In the genomic region with DNA sequence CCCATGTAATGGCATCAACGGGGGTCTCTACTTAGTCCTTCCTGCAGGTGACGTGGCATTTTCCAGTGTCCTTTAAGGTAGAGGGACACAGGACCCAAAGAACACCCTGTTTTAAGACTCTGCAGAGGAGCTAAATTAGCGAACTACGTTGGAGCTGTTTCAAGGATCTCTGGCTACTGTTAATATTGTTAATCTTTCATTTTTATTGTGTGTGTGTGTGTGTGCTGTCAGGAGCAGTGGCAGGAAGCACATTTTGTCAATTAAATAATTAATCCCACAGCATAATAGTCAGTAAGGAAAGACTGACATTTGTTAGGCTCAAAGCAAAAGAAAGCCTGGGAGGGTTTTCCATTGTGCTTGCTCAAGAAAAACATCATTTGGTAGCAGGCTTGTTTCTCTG, we compare ENCODE assay signal across 26 mouse cellular contexts.
A peak's percentile ranks its signal among the peaks of the same experiment; 100 is the strongest.
DNase-seq lines count a peak whose midpoint lies in the region; ATAC-seq and TF ChIP-seq lines count a peak whose summit lies in the region.
"Had no signal": no experiment of that assay in that cellular context is flagged by ENCODE, and none has a peak within 500 bp of the region (broad histone marks: within the 10 kb centered on the region; RNA-seq: fewer than 3 reads in every experiment).

No protein-coding gene starts in this region.

- WGBS in embryonic facial prominence, embryonic 13.5 days, result 55% methylated on average over 4 of the region's 4 CpGs
- WGBS in embryonic facial prominence, embryonic 10.5 days, result 82% methylated on average over 4 of the region's 4 CpGs
- WGBS in kidney, adult 2 months, result 34% methylated on average over 4 of the region's 4 CpGs
- 53% methylated on average over 4 of the region's 4 CpGs for WGBS in lung, embryonic 14.5 days

- H3K9ac ChIP-seq in embryonic facial prominence, embryonic 13.5 days, result no peak overlapping the region
- H3K9ac ChIP-seq in lung, embryonic 14.5 days, result no peak overlapping the region
- H3K9ac ChIP-seq: hindbrain, embryonic 13.5 days; liver, embryonic 15.5 days; lung, embryonic 15.5 days; neural tube, embryonic 12.5 days had no signal

- H3K36me3 ChIP-seq in embryonic facial prominence, embryonic 13.5 days, result 0 out of 2 replicates have a peak, but pooled peaks cover 5% of the 10 kb centered on the region
- peaks cover 18% of the 10 kb centered on the region for H3K36me3 ChIP-seq in embryonic facial prominence, embryonic 10.5 days (replicated peaks)
- no peaks in the 10 kb centered on the region for H3K36me3 ChIP-seq in kidney, adult 2 months (ENCODE audit: control insufficient read depth, insufficient read depth, low read length)
- H3K36me3 ChIP-seq in lung, embryonic 14.5 days (ENCODE audit: insufficient read depth), result no peaks in the 10 kb centered on the region
- H3K36me3 ChIP-seq: hindbrain, embryonic 13.5 days; liver, embryonic 15.5 days; lung, embryonic 15.5 days; neural tube, embryonic 12.5 days had no signal

- TF ChIP-seq CTCF in kidney, adult 2 months (conservative IDR thresholded peaks at IDR 0.05; ENCODE audit: insufficient read depth, insufficient read length, low read depth, low read length), result no peak
- TF ChIP-seq CTCF in lung, embryonic 14.5 days (IDR thresholded peaks at IDR 0.05; ENCODE audit: low read depth), result no peak

- H3K4me1 ChIP-seq in embryonic facial prominence, embryonic 13.5 days, result peaks cover 15% of the 10 kb centered on the region
- peaks cover 24% of the 10 kb centered on the region; the same call in 1 of the 2 replicates for H3K4me1 ChIP-seq in embryonic facial prominence, embryonic 10.5 days
- no peaks in the 10 kb centered on the region for H3K4me1 ChIP-seq in kidney, adult 2 months (ENCODE audit: control insufficient read depth, insufficient read depth, low read length)
- H3K4me1 ChIP-seq in lung, embryonic 14.5 days (ENCODE audit: insufficient read depth), result 0 out of 2 replicates have a peak, but pooled peaks cover 4% of the 10 kb centered on the region
- H3K4me1 ChIP-seq: liver, embryonic 15.5 days; neural tube, embryonic 12.5 days had no signal

- ATAC-seq in embryonic facial prominence, embryonic 13.5 days (ENCODE audit: insufficient number of reproducible peaks, insufficient read depth, low FRiP score, low TSS enrichment, low read depth), result no peak
- no peak for ATAC-seq in lung, embryonic 14.5 days (ENCODE audit: insufficient read depth)
- ATAC-seq: activated CD4-positive, CD25-positive, alpha-beta regulatory T cell, adult 4 months; intestine, embryonic 16.5 days; midbrain, embryonic 16.5 days had no signal

- TF ChIP-seq POLR2A in kidney, adult 2 months (IDR thresholded peaks at IDR 0.05; ENCODE audit: low read depth, low read length), result no peak

- no peak for DNase-seq in embryonic facial prominence, embryonic 10.5 days (ENCODE audit: low spot score)
- DNase-seq in kidney, adult 2 months, result peak; percentile 64
- no peak for DNase-seq in kidney, adult 11 months
- peak; percentile 11 for DNase-seq in lung, embryonic 14.5 days
- DNase-seq in lung, postnatal 36 days, result no peak
- DNase-seq in thymus, postnatal 0 days (ENCODE audit: low spot score), result no peak
- DNase-seq: adrenal gland, adult 2 months; cerebellum, adult 8-10 months; cerebellum, postnatal 25 days; gastrocnemius, postnatal 25 days; heart, adult 18-20 months; heart, postnatal 4 days; layer of hippocampus, postnatal 36 days; left cerebral cortex, postnatal 4 days; thymus, postnatal 14 days had no signal

- no peaks in the 10 kb centered on the region for H3K27me3 ChIP-seq in embryonic facial prominence, embryonic 13.5 days
- H3K27me3 ChIP-seq in embryonic facial prominence, embryonic 10.5 days (replicated peaks; ENCODE audit: low read depth, poor library complexity, severe bottlenecking), result no peaks in the 10 kb centered on the region
- no peaks in the 10 kb centered on the region for H3K27me3 ChIP-seq in kidney, adult 2 months (replicated peaks; ENCODE audit: control insufficient read depth, insufficient read depth, low read length)
- no peaks in the 10 kb centered on the region for H3K27me3 ChIP-seq in lung, embryonic 14.5 days (ENCODE audit: insufficient read depth, low read length)
- H3K27me3 ChIP-seq: CH12.LX; hindbrain, embryonic 13.5 days; liver, embryonic 15.5 days; lung, embryonic 15.5 days; neural tube, embryonic 12.5 days had no signal

- no peaks in the 10 kb centered on the region for H3K9me3 ChIP-seq in embryonic facial prominence, embryonic 13.5 days
- H3K9me3 ChIP-seq in embryonic facial prominence, embryonic 10.5 days, result no peaks in the 10 kb centered on the region
- H3K9me3 ChIP-seq in lung, embryonic 14.5 days (ENCODE audit: low read depth, low read length), result no peaks in the 10 kb centered on the region
- H3K9me3 ChIP-seq: hindbrain, embryonic 13.5 days; liver, embryonic 15.5 days; lung, embryonic 15.5 days; neural tube, embryonic 12.5 days had no signal

- no peak overlapping the region for H3K4me2 ChIP-seq in embryonic facial prominence, embryonic 13.5 days
- no peak overlapping the region for H3K4me2 ChIP-seq in lung, embryonic 14.5 days
- H3K4me2 ChIP-seq: heart, embryonic 11.5 days; hindbrain, embryonic 13.5 days; liver, embryonic 15.5 days; lung, embryonic 15.5 days; midbrain, embryonic 11.5 days; neural tube, embryonic 12.5 days had no signal

- H3K4me3 ChIP-seq in embryonic facial prominence, embryonic 13.5 days, result no peak overlapping the region
- H3K4me3 ChIP-seq in embryonic facial prominence, embryonic 10.5 days, result no peak overlapping the region
- H3K4me3 ChIP-seq in kidney, adult 2 months (ENCODE audit: insufficient read depth, low read depth, low read length), result no peak overlapping the region
- H3K4me3 ChIP-seq in lung, embryonic 14.5 days (ENCODE audit: low read depth, low read length), result no peak overlapping the region
- H3K4me3 ChIP-seq: hindbrain, embryonic 13.5 days; liver, embryonic 15.5 days; lung, embryonic 15.5 days; neural tube, embryonic 12.5 days had no signal

- peak overlapping the region; percentile 39; the same call in 1 of the 2 replicates for H3K27ac ChIP-seq in embryonic facial prominence, embryonic 13.5 days
- no peak overlapping the region for H3K27ac ChIP-seq in embryonic facial prominence, embryonic 10.5 days (replicated peaks)
- no peak overlapping the region for H3K27ac ChIP-seq in kidney, adult 2 months (ENCODE audit: insufficient read depth, low read depth, low read length)
- no peak overlapping the region for H3K27ac ChIP-seq in lung, embryonic 14.5 days (ENCODE audit: low read depth)
- H3K27ac ChIP-seq: hindbrain, embryonic 13.5 days; liver, embryonic 15.5 days; lung, embryonic 15.5 days; neural tube, embryonic 12.5 days had no signal

Comparison
In these comparisons a context has a peak if more than half of its experiments do, and no peak if none do; other contexts are left out.
1. DNase-seq: peak in kidney, adult 2 months (single experiment) and lung, embryonic 14.5 days (single experiment); none in embryonic facial prominence, embryonic 10.5 days (single experiment), kidney, adult 11 months (single experiment), lung, postnatal 36 days (single experiment) and thymus, postnatal 0 days (single experiment).